Mouse (Mus musculus) heart, postnatal 36 days (tissue): ENCODE data around the gene Tmem265. TPM values are rescaled to one million over a fixed set of nuclear protein-coding genes. Genes with fewer than 3 reads are reported as not detected.

Experiments
- total RNA-seq, 2 experiments: library from RNA; stranded (reverse); gene quantifications; 2 replicates each; pipeline ENCODE4 v1.2.3; 2021

The Tmem265 gene
- total RNA-seq, 2 experiments from 2014 or later: not detected

Other genes starting within 250 kb of the Tmem265 start
- gene Zfp768, start 215.8 kb upstream of the Tmem265 start, total RNA-seq: 10 to 100 TPM; 34.8 to 35.5 TPM
- 1 to 10 TPM; 5.0 to 5.6 TPM for gene Zfp747, start 185.3 kb upstream of the Tmem265 start, total RNA-seq
- 1 to 10 TPM; 2.2 to 3.2 TPM for gene 9130019O22Rik, start 174.2 kb upstream of the Tmem265 start, total RNA-seq
- 1 to 10 TPM; 4.5 to 4.9 TPM for gene E430018J23Rik, start 167.8 kb upstream of the Tmem265 start, total RNA-seq
- gene Zfp764, start 154.6 kb upstream of the Tmem265 start, total RNA-seq: 1 to 10 TPM; 2.9 to 4.2 TPM
- 1 to 10 TPM; 2.5 to 3.9 TPM for gene Zfp688, start 139.3 kb upstream of the Tmem265 start, total RNA-seq
- gene Zfp689, start 112.2 kb upstream of the Tmem265 start, total RNA-seq: 1 to 10 TPM; 1.4 to 1.7 TPM
- 10 to 100 TPM; 25.8 to 28.1 TPM for gene Prr14, start 101.8 kb upstream of the Tmem265 start, total RNA-seq
- gene Fbrs, start 82.2 kb upstream of the Tmem265 start, total RNA-seq: 10 to 100 TPM; 32.2 to 35.0 TPM
- gene Srcap, start 49.4 kb upstream of the Tmem265 start, total RNA-seq: 10 to 100 TPM; 52.1 to 58.8 TPM
- 10 to 100 TPM; 10.3 to 10.5 TPM for gene Gm42715, start 41.8 kb upstream of the Tmem265 start, total RNA-seq
- gene Phkg2, start 11.9 kb downstream of the Tmem265 start, total RNA-seq: 10 to 100 TPM; 17.7 to 19.0 TPM
- 10 to 100 TPM; 10.4 to 12.1 TPM for gene Ccdc189, start 27.2 kb downstream of the Tmem265 start, total RNA-seq
- gene Rnf40, start 27.4 kb downstream of the Tmem265 start, total RNA-seq: 10 to 100 TPM; 42.3 to 43.1 TPM
- 10 to 100 TPM; 18.1 to 22.4 TPM for gene Zfp629, start 54.4 kb downstream of the Tmem265 start, total RNA-seq
- gene Bcl7c, start 147.5 kb downstream of the Tmem265 start, total RNA-seq: 10 to 100 TPM; 34.6 to 35.8 TPM
- 1 to 10 TPM; 7.7 to 9.4 TPM for gene Ctf1, start 151.3 kb downstream of the Tmem265 start, total RNA-seq
- not detected for gene Ctf2, start 170.8 kb downstream of the Tmem265 start, total RNA-seq
- 1 to 10 TPM; 3.2 to 3.3 TPM for gene Fbxl19, start 183.2 kb downstream of the Tmem265 start, total RNA-seq
- gene Orai3, start 208.4 kb downstream of the Tmem265 start, total RNA-seq: 10 to 100 TPM; 22.1 to 22.6 TPM
- 10 to 100 TPM; 22.2 to 24.0 TPM for gene Setd1a, start 215.3 kb downstream of the Tmem265 start, total RNA-seq
- 1 to 10 TPM; 3.3 to 3.9 TPM for gene Gm49388, start 224.2 kb downstream of the Tmem265 start, total RNA-seq
- 10 to 100 TPM; 12.6 to 13.1 TPM for gene Hsd3b7, start 239.2 kb downstream of the Tmem265 start, total RNA-seq